Mouse (Mus musculus) kidney, adult 2 months (tissue): ENCODE data around the gene Lgals2.

Experiments
- CTCF ChIP-seq: fragments of 200-500 bp; conservative IDR thresholded peaks from 2 replicates; pipeline ENCODE4 v1.5.1; 2011; ENCODE audit warnings: low read depth, mild to moderate bottlenecking, control low read depth, low read length, moderate library complexity, mixed read lengths; ENCODE audit not compliant: insufficient read depth, insufficient read length
- POLR2A ChIP-seq: fragments of 200-500 bp; IDR thresholded peaks from one replicate; pipeline ENCODE4 v1.6.1; 2011; ENCODE audit warnings: low read depth, low read length, control low read depth

GRCm38 (mm10) chr15:78832701-78833123 lies 22.6 kb downstream of the Lgals2 start:
- no peak for TF ChIP-seq POLR2A
- TF ChIP-seq CTCF = no peak
